Mouse (Mus musculus): ENCODE data around the gene Zfp429.
"Not testable (repeated sequence)": the region's sequence is repeated elsewhere in the genome, so short reads cannot be mapped to it uniquely, and the experiment has no call there.

DNA sequence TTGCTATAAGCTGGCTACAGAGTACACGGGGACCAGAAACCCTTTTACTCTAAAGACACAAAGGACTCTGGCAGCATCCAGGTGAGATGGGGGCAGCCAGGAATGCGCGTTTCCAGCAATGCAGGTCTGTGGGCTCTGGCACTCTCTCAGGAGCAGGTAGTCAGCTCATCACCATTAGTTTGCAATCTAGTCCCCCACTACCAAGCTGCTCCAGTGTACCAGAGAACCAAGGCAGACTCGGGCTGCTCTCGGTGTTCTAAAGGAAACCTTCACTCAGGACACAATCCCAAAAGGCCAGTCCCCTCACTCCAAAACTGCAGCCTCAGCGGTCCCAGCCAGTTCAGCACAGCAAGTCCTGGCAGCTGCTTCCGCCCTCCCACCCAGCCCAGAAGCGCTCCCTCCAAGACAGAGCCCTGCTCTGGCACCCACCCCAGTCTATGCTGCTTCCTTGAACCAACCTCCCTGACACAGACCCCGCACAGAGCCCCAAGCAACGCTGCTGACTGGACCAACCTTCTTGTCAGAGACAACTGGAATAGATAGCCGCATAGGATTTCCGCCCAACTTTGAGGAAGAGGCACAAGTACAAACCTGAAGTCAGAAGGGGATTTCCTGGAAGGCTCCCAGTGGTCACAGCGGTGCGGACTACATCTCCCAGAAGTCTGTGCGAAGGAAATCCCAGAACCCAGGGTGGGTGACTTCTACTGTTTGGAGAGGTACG lies at the start of gene Zfp429:
- TF ChIP-seq EP300, CTCF (IDR thresholded peaks at IDR 0.05; ENCODE audit: low read depth): not testable (repeated sequence)

Measured in liver, postnatal 0 days (tissue).